Mouse (Mus musculus): ENCODE measurements around the gene Atp5j2. TPM values are rescaled to one million over a fixed set of nuclear protein-coding genes. Genes with fewer than 3 reads are reported as not detected.

The Atp5j2 gene
- total RNA-seq, 1 experiment = 537 TPM

GRCm38 (mm10) chr5:145207954-145208353, 16.1 kb upstream of the Atp5j2 start:
- no peaks in the 10 kb centered on the region for H3K9me3 ChIP-seq (ENCODE audit: control insufficient read depth, insufficient read depth, low read depth, low read length)
- peaks cover 0 to 5% of the 10 kb centered on the region in 2 experiments; a peak in 1 of 4 replicates for H3K4me1 ChIP-seq (ENCODE audit: control insufficient read depth in 2 of 2, insufficient read depth in 2 of 2, low read length in 2 of 2, poor library complexity in 1 of 2)
- no peak for DNase-seq (ENCODE audit: low read depth, low spot score)
- no peak for TF ChIP-seq ZNF384 (IDR thresholded peaks at IDR 0.05; ENCODE audit: low read depth, low read length)
- TF ChIP-seq HCFC1 (IDR thresholded peaks at IDR 0.05; ENCODE audit: borderline replicate concordance, insufficient read depth, low read length) = no peak
- in situ Hi-C loops (cut with MboI; ENCODE audit: low sequenced_read_pairs in 2 of 2, unreplicated experiment in 2 of 2) = no loop called here
- no peak overlapping the region; the same call in 1 of the 2 replicates for H3K9ac ChIP-seq (ENCODE audit: insufficient read depth, low read depth, low read length, poor library complexity, severe bottlenecking)
- no peaks in the 10 kb centered on the region; the same call in 1 of the 2 replicates for H3K36me3 ChIP-seq (ENCODE audit: control insufficient read depth, insufficient read depth, low read length, poor library complexity, severe bottlenecking)
- no peak overlapping the region for H3K4me3 ChIP-seq (ENCODE audit: insufficient read depth in 1 of 2, low read depth in 1 of 2, low read length in 2 of 2, poor library complexity in 1 of 2, severe bottlenecking in 1 of 2)
- no peak overlapping the region; the same call in 1 of the 2 replicates for H3K27ac ChIP-seq (ENCODE audit: insufficient read depth, low read depth, low read length, poor library complexity, severe bottlenecking)

DNA sequence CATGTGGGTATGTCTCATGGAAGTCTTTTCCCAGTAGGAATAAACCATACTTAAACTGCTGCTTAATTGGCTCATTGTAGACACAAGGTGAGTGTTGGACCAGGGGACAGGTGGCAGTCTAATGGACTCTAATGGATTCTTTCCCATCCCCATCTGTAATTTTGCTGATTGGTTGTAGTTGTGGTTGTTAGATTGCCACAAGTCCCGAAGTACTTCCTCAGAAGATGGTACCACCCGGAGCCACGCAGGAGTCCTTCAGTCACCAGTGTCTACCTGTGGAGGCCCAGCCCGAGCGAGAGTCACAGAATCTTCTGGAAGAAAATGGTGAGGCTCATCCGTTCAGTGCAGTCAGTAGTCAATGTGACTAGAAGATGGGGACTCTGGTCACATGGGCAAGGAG, 15.5 kb upstream of the Atp5j2 start:
- no peak for TF ChIP-seq CHD2 (IDR thresholded peaks at IDR 0.05; ENCODE audit: low read depth, low read length)
- TF ChIP-seq MAFK (IDR thresholded peaks at IDR 0.05; ENCODE audit: insufficient read depth, low read depth, low read length) = no peak
- TF ChIP-seq ZC3H11A (IDR thresholded peaks at IDR 0.05; ENCODE audit: borderline replicate concordance, low read depth, low read length) = no peak
- no peak for TF ChIP-seq ZNF384 (IDR thresholded peaks at IDR 0.05; ENCODE audit: low read depth, low read length)
- TF ChIP-seq HCFC1 (IDR thresholded peaks at IDR 0.05; ENCODE audit: borderline replicate concordance, insufficient read depth, low read length) = no peak
- no peak overlapping the region for H3K9ac ChIP-seq (ENCODE audit: insufficient read depth, low read depth, low read length, poor library complexity, severe bottlenecking)
- no peak overlapping the region for H3K4me3 ChIP-seq (ENCODE audit: insufficient read depth in 1 of 2, low read depth in 1 of 2, low read length in 2 of 2, poor library complexity in 1 of 2, severe bottlenecking in 1 of 2)
- no peaks in the 10 kb centered on the region for H3K9me3 ChIP-seq (ENCODE audit: control insufficient read depth, insufficient read depth, low read depth, low read length)
- H3K36me3 ChIP-seq (ENCODE audit: control insufficient read depth, insufficient read depth, low read length, poor library complexity, severe bottlenecking) = no peaks in the 10 kb centered on the region; the same call in 1 of the 2 replicates
- H3K4me1 ChIP-seq (ENCODE audit: control insufficient read depth in 2 of 2, insufficient read depth in 2 of 2, low read length in 2 of 2, poor library complexity in 1 of 2) = peaks cover 0 to 5% of the 10 kb centered on the region in 2 experiments; a peak in 1 of 4 replicates
- no peak overlapping the region for H3K27ac ChIP-seq (ENCODE audit: insufficient read depth, low read depth, low read length, poor library complexity, severe bottlenecking)
- DNase-seq (ENCODE audit: low read depth, low spot score) = no peak
- in situ Hi-C loops (cut with MboI; ENCODE audit: low sequenced_read_pairs in 2 of 2, unreplicated experiment in 2 of 2) = no loop called here

GRCm38 (mm10) chr5:145205041-145205440, 13.2 kb upstream of the Atp5j2 start:
- no peaks in the 10 kb centered on the region for H3K9me3 ChIP-seq (ENCODE audit: control insufficient read depth, insufficient read depth, low read depth, low read length)
- peak overlapping the region; percentile 68 for H3K9ac ChIP-seq (ENCODE audit: insufficient read depth, low read depth, low read length, poor library complexity, severe bottlenecking)
- peak overlapping the region; percentile 57 to 100 for H3K4me3 ChIP-seq (ENCODE audit: insufficient read depth in 1 of 2, low read depth in 1 of 2, low read length in 2 of 2, poor library complexity in 1 of 2, severe bottlenecking in 1 of 2)
- no peaks in the 10 kb centered on the region; the same call in 1 of the 2 replicates for H3K36me3 ChIP-seq (ENCODE audit: control insufficient read depth, insufficient read depth, low read length, poor library complexity, severe bottlenecking)
- in situ Hi-C loops (cut with MboI; ENCODE audit: low sequenced_read_pairs in 2 of 2, unreplicated experiment in 2 of 2) = no loop called here
- no peak for TF ChIP-seq MAFK (IDR thresholded peaks at IDR 0.05; ENCODE audit: insufficient read depth, low read depth, low read length)
- no peak for TF ChIP-seq ZC3H11A (IDR thresholded peaks at IDR 0.05; ENCODE audit: borderline replicate concordance, low read depth, low read length)
- TF ChIP-seq ZNF384 (IDR thresholded peaks at IDR 0.05; ENCODE audit: low read depth, low read length) = no peak
- no peak for TF ChIP-seq CHD2 (IDR thresholded peaks at IDR 0.05; ENCODE audit: low read depth, low read length)
- TF ChIP-seq HCFC1 (IDR thresholded peaks at IDR 0.05; ENCODE audit: borderline replicate concordance, insufficient read depth, low read length) = no peak
- H3K27ac ChIP-seq (ENCODE audit: insufficient read depth, low read depth, low read length, poor library complexity, severe bottlenecking) = no peak overlapping the region
- H3K4me1 ChIP-seq (ENCODE audit: control insufficient read depth in 2 of 2, insufficient read depth in 2 of 2, low read length in 2 of 2, poor library complexity in 1 of 2) = peaks cover 0 to 5% of the 10 kb centered on the region in 2 experiments; a peak in 1 of 4 replicates
- DNase-seq (ENCODE audit: low read depth, low spot score) = no peak

GRCm38 (mm10) chr5:145203936-145204691, 12.3 kb upstream of the Atp5j2 start, which contains the start of gene Zkscan5:
TSS of gene Zkscan5 (plus strand) at chr5:145204562.
- TF ChIP-seq ZC3H11A (IDR thresholded peaks at IDR 0.05; ENCODE audit: borderline replicate concordance, low read depth, low read length) (no peak), MAFK (IDR thresholded peaks at IDR 0.05; ENCODE audit: insufficient read depth, low read depth, low read length) (no peak), CHD2 (IDR thresholded peaks at IDR 0.05; ENCODE audit: low read depth, low read length) (no peak), HCFC1 (IDR thresholded peaks at IDR 0.05; ENCODE audit: borderline replicate concordance, insufficient read depth, low read length) (peak; percentile 86)
- Histone ChIP-seq H3K9me3 (ENCODE audit: control insufficient read depth, insufficient read depth, low read depth, low read length) (no peaks in the 10 kb centered on the region), H3K36me3 (ENCODE audit: control insufficient read depth, insufficient read depth, low read length, poor library complexity, severe bottlenecking) (no peaks in the 10 kb centered on the region; the same call in 1 of the 2 replicates), H3K4me3 (ENCODE audit: insufficient read depth in 1 of 2, low read depth in 1 of 2, low read length in 2 of 2, poor library complexity in 1 of 2, severe bottlenecking in 1 of 2) (peak within 1 kb of the TSS; percentile 92 to 100), H3K27ac (ENCODE audit: insufficient read depth, low read depth, low read length, poor library complexity, severe bottlenecking) (peak within 1 kb of the TSS; percentile 15), H3K4me1 (ENCODE audit: control insufficient read depth in 2 of 2, insufficient read depth in 2 of 2, low read length in 2 of 2, poor library complexity in 1 of 2) (peaks cover 0 to 5% of the 10 kb centered on the region in 2 experiments; a peak in 1 of 4 replicates), H3K9ac (ENCODE audit: insufficient read depth, low read depth, low read length, poor library complexity, severe bottlenecking) (peak within 1 kb of the TSS; percentile 91)
- in situ Hi-C loops (cut with MboI; ENCODE audit: low sequenced_read_pairs in 2 of 2, unreplicated experiment in 2 of 2) = no loop called here
- DNase-seq (ENCODE audit: low read depth, low spot score) = peak; percentile 97
